Mouse (Mus musculus): ENCODE measurements around the gene Slc13a4.

DNA sequence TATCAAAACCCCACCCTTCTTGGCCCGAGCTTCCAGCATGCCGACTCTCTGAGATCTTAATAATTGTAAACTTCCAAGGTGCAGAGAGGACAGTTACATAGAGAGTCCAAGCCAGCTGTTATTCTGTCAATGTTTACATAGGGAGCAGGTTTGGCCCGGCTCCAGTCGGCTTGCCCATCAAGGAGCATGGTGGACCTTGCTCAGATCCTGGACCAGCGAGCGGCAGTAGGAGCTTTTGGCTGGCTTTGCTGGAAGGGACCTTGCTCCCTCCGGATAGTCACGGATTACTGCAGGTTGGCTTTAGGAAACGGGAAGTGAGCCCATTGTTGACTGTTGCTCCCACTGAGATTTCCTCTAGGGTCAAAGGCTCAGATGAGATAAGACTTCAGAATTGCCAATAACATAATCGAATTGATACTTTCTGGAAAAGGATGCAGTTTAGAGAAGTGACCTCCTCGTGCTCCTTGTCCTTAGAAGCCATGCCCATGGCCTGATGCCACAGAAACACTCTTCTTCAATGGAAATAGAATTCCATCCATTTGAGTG is 4.5 kb downstream of the Slc13a4 start:
- TF ChIP-seq POLR2A (IDR thresholded peaks at IDR 0.05; ENCODE audit: control insufficient read depth, extremely low read depth, insufficient read depth, low read length, poor library complexity) (no peak), CTCF (IDR thresholded peaks at IDR 0.05; ENCODE audit: borderline replicate concordance, control insufficient read depth, extremely low read depth, insufficient read depth, low read length, poor library complexity) (no peak)
